Mouse (Mus musculus): ENCODE data around the gene Dnajc12. TPM values are rescaled to one million over a fixed set of nuclear protein-coding genes. Genes with fewer than 3 reads are reported as not detected.
"Not testable (repeated sequence)": the region's sequence is repeated elsewhere in the genome, so short reads cannot be mapped to it uniquely, and the experiment has no call there.

Dnajc12 gene
- total RNA-seq, 4 experiments from 2014 or later: 17.6 to 25.0 (median 24.7) TPM

GRCm38 (mm10) chr10:63429380-63429779 lies 47.1 kb downstream of the Dnajc12 start:
- peak; percentile 97 to 100 for DNase-seq (ENCODE audit: low spot score in 2 of 2)

GRCm38 (mm10) chr10:63429785-63430305 lies 47.6 kb downstream of the Dnajc12 start, which contains the start of gene Ctnna3:
Gene Ctnna3 (plus strand): TSS chr10:63430098.
- peak; percentile 84 to 91 for DNase-seq (ENCODE audit: low spot score in 2 of 2)

- no peak for DNase-seq (ENCODE audit: low spot score in 2 of 2)
Observed at GRCm38 (mm10) chr10:63431221-63431736, 49.0 kb downstream of the Dnajc12 start.

DNA sequence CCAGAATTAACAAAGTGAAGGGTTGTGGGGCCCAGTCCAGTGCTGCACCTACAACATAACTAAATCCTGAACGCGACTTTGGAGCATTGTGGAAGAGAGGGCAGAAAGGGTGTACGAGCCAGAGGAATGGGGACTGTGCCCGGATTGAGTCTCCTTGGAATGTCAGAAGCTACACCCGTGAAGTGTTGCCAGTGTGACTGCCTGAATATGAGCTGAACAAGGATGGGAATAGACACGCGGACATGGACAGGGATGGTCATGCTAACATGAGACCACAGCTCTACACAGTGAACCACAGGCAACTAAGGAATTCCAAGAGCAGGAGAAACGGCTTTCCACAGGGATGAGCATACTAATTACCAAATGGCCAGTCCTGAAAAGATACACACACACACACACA lies 49.9 kb downstream of the Dnajc12 start:
- no peak for DNase-seq (ENCODE audit: low spot score in 2 of 2)

DNA sequence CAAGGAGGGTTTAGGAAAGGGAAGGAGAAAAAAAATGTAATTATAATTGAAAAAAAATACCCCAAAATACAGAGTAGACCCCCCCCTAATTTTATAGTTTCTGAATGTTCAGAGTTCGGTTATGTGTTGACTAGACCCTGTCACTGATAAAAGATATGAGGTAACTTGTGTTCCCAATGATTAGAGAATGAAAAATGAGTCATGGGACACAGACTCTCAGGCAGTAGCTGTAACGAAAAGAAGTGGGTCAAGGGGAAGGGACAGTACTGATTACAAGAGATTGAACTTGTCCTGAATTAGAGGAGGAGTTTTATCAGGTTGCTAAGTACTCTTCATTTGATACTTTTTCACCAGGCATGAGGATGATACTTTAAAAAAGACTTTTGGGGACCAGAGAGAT lies 50.6 kb downstream of the Dnajc12 start:
- no peak for DNase-seq (ENCODE audit: low spot score in 2 of 2)

DNA sequence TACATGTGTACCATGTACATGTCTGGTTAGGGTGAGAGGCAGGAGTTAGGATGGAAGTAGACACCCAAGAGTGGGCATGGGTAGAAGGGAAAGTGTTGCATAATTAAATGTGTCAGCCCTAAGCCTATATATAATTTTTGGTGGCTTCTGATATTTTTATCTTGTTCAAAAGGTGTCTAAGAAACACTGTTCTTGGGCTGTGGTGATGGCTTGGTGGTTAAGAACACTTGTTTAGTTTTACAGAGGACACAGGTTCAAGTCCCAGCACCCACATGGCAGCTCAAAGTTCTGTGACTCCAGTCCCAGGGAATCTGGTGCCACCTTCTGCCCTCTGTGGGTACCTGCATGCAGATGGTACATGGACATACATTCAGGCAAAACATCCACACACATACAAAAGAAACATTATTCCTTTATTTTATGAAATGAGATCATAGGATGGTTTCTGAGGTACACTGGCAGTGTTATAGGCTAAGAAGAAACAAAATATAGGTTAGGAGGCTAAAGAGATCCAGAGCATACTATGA lies 56.6 kb downstream of the Dnajc12 start:
- DNase-seq (ENCODE audit: low spot score in 2 of 2): no peak

DNA sequence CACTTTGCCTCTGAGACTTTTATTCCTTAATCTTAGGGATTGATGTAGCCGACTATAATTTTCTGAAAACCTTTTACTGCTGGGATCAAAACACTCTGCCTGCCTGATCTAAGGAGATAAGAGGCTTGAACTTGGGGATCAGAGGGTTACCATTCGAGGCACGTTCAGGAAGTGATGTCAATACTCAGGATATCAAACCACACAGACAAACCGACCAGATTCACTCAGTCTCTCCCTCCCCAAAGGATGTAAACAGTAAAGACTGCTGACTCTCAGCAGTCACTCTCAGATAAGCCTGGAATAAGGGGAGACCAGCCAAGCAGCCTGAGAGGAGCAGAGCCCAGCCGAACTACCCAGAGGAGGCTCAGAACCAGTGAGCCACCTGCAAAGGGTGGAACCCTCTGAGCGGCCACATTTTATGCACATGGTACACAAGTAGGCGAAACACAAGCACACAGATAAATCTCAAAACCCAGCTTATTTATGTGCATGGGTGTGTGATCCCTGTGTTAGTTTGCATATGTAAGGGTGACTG lies 57.5 kb downstream of the Dnajc12 start:
- DNase-seq (ENCODE audit: low spot score in 2 of 2): no peak

- not testable (repeated sequence) for DNase-seq (ENCODE audit: low spot score in 2 of 2)
Observed at GRCm38 (mm10) chr10:63444602-63445387, 62.6 kb downstream of the Dnajc12 start.

DNA sequence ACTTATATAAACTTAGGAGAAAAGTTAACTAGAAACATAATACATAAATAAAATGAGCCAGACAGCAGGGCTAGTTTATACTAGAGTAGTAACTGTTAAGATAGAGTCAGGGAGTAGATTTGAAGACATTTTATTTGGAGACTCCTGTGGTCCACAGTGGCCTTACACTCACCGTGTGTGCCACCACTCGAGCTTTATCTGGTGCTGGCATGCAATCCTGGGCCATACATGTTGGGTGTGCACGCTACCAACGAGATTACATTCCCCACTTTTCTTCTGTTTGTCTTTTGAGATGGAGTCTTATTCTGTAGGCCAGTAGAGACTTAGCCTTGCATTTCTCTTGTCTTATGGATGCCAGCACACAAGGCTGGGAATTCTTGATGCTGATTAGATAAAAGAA lies 71.7 kb downstream of the Dnajc12 start:
- no peak for DNase-seq (ENCODE audit: low spot score in 2 of 2)

DNA sequence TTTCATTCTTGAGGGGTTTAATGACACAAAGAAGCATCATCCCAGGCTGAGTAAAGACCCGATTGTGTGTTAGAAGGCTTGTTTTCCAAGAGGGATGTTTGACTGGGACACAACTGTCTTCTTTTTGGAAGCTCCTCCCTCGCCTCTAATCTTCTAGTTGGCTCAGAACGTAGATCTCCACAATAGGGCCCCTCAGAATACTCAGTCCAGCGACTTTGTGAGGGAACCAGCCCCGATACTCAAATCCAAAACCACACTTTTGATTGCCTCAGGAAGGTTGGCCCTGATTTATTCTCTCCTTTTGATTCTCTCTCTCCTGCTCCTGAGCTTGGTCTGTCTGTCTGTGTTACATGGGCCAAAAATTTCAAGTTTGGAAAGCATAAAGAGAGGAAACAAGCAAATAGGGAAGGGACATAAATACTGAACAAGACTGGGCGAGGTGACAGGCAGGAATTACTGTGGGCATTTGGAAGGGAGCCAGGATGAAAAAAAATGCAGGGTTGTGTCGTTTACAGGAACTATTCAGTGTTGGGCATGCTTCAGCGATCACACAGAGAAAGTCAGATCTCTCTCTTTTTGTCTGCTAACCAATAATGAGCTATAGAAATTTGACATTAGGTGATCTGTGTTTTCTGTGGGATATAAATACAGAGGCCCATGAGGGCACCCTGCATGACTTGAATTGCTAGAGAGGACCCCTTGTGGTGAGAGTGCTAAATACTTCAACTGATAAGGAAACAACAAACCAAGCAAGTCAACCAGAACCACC lies 73.1 kb downstream of the Dnajc12 start:
- DNase-seq (ENCODE audit: low spot score in 2 of 2): no peak

- no peak for DNase-seq (ENCODE audit: low spot score in 2 of 2)
Observed at GRCm38 (mm10) chr10:63457292-63458128, 75.3 kb downstream of the Dnajc12 start.

Other genes with a start within 250 kb of the Dnajc12 start
- gene Mypn, start 178.5 kb upstream of the Dnajc12 start, total RNA-seq (2022): 1 to 10 TPM; 1.7 to 2.2 (median 2.0) TPM
- gene Herc4, start 138.6 kb upstream of the Dnajc12 start, total RNA-seq (2022): 10 to 100 TPM; 39.5 to 49.5 (median 40.2) TPM
- 10 to 100 TPM; 14.1 to 16.0 (median 15.3) TPM for gene Sirt1, start 739 bp upstream of the Dnajc12 start, total RNA-seq (2022)
- gene Gm7075, start 39.3 kb downstream of the Dnajc12 start, total RNA-seq (2022): not detected
- gene Ctnna3, start 47.7 kb downstream of the Dnajc12 start, total RNA-seq (2022): 1 to 10 TPM; 2.3 to 3.2 (median 3.1) TPM

Measured in layer of hippocampus, adult 8-10 months (tissue).